Mouse (Mus musculus) G1E-ER4 (cell line): ENCODE measurements around the gene Pbp2. TPM values are rescaled to one million over a fixed set of nuclear protein-coding genes. Genes with fewer than 3 reads are reported as not detected.

ENCODE experiments used
- GATA1 ChIP-seq: IDR thresholded peaks from one replicate; pipeline ENCODE4 v1.8.0; 2012; ENCODE audit warnings: low read length, inconsistent platforms
- polyA plus RNA-seq: library from polyadenylated mRNA; stranded (reverse); fragments of >175 nt; gene quantifications from 2 replicates; pipeline ENCODE4 v1.2.3, GENCODE M21; 2012

Gene Pbp2
- polyA plus RNA-seq, 1 experiment, result not detected

- no peak for TF ChIP-seq GATA1
Measured at GRCm38 (mm10) chr6:135319431-135319933, 9.3 kb upstream of the Pbp2 start.

GRCm38 (mm10) chr6:135316141-135316540 lies 5.9 kb upstream of the Pbp2 start:
- TF ChIP-seq GATA1, result no peak

- TF ChIP-seq GATA1, result no peak
Measured at GRCm38 (mm10) chr6:135313981-135314380, 3.8 kb upstream of the Pbp2 start.

GRCm38 (mm10) chr6:135312038-135312437 lies 1.8 kb upstream of the Pbp2 start:
- no peak for TF ChIP-seq GATA1

GRCm38 (mm10) chr6:135304576-135305260 lies 5.5 kb downstream of the Pbp2 start:
- no peak for TF ChIP-seq GATA1

- no peak for TF ChIP-seq GATA1
Measured at GRCm38 (mm10) chr6:135302421-135303125, 7.6 kb downstream of the Pbp2 start.

GRCm38 (mm10) chr6:135300469-135300868 lies 9.7 kb downstream of the Pbp2 start:
- no peak for TF ChIP-seq GATA1

- no peak for TF ChIP-seq GATA1
Measured at GRCm38 (mm10) chr6:135299024-135299550, 11.1 kb downstream of the Pbp2 start.

GRCm38 (mm10) chr6:135297570-135297969 lies 12.6 kb downstream of the Pbp2 start:
- no peak for TF ChIP-seq GATA1

GRCm38 (mm10) chr6:135296267-135296666 lies 13.9 kb downstream of the Pbp2 start:
- TF ChIP-seq GATA1, result no peak

- no peak for TF ChIP-seq GATA1
Measured at GRCm38 (mm10) chr6:135295082-135295861, 14.9 kb downstream of the Pbp2 start.

- TF ChIP-seq GATA1, result no peak
Measured at GRCm38 (mm10) chr6:135294150-135294549, 16.1 kb downstream of the Pbp2 start.

- no peak for TF ChIP-seq GATA1
Measured at GRCm38 (mm10) chr6:135292391-135292790, 17.8 kb downstream of the Pbp2 start.

GRCm38 (mm10) chr6:135279856-135280255 lies 30.3 kb downstream of the Pbp2 start:
- TF ChIP-seq GATA1, result no peak

GRCm38 (mm10) chr6:135279286-135279685 lies 30.9 kb downstream of the Pbp2 start:
- no peak for TF ChIP-seq GATA1

GRCm38 (mm10) chr6:135278302-135278701 lies 31.9 kb downstream of the Pbp2 start:
- TF ChIP-seq GATA1, result no peak
